Mouse (Mus musculus) heart, adult 8-10 months (tissue): ENCODE measurements around the gene 4930524J08Rik. TPM values are rescaled to one million over a fixed set of nuclear protein-coding genes. Genes with fewer than 3 reads are reported as not detected.

ENCODE experiments used
- DNase-seq: peaks from one replicate; pipeline ENCODE4 v3.0.0; 2022; ENCODE audit warnings: low spot score
- total RNA-seq, 4 experiments: library from RNA; stranded (reverse); gene quantifications; 2 replicates each; pipeline ENCODE4 v1.2.4; 2022

Gene 4930524J08Rik
- total RNA-seq, 4 experiments from 2014 or later: 0.95 to 1.7 (median 1.5) TPM; not detected in 1

DNA sequence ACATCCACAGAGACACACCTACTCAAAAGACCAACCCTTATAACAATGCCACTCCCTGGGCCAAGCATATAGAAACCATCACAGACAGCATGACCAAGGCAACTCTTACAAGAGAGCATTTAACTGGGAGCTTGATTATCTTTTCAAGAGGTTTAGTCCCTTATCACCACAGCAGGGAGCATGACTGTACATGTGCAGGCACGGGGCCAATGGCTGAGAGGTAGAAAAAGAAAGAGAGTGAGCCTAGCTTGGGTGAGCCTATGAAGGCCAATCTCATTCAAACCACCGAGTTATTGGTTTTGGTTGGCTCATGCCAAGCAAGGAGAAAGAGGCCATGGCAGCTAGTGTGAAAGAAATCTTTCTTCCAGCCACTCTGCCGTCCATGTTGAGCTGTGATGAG, 26.6 kb downstream of the 4930524J08Rik start:
- no peak for DNase-seq

DNA sequence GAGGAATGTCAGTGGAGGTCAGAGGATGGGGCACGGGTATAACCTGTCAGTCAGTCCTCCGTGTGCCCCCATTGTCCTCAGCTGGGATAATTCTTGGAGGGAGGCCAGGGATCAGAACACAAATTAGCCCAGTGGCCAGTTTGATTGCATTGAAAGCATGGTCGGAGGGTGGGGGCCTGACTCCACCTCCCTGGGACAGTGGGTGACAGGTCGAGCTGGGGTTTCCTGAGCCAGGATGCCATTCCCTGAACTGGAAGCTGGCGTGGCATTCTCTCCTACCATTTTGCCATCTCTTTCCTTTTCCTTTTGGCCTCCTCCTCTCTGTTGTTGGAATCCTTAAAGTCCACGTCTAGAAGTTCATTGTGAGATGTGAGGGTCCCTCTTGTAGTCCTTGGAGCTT, 27.0 kb downstream of the 4930524J08Rik start:
- DNase-seq: no peak

- DNase-seq: no peak
Measured at GRCm38 (mm10) chr5:100006324-100007039, 27.6 kb downstream of the 4930524J08Rik start.

- DNase-seq: no peak
Measured at GRCm38 (mm10) chr5:100007040-100007375, 28.1 kb downstream of the 4930524J08Rik start.

GRCm38 (mm10) chr5:100008485-100008884, 29.6 kb downstream of the 4930524J08Rik start:
- DNase-seq: no peak

DNA sequence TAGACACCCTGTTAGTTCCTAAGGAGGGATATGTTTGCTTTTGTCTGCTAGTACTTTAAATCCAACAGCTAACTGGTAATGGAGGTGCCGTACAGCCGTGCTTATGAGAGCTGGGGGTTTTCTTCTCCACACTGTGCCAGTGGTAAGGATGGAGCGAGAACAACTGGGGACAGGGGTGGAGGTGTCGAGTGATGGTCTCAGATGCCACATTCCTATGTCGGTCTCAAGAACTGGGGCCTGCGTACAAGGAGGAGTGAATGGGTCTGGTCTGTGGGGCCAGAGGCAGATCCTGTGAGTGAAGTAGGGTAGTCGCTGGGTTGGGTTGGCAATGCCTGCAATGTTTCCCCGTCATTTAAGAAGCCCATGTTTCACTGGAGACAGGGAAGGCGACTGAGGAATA, 33.7 kb downstream of the 4930524J08Rik start:
- DNase-seq: no peak

DNA sequence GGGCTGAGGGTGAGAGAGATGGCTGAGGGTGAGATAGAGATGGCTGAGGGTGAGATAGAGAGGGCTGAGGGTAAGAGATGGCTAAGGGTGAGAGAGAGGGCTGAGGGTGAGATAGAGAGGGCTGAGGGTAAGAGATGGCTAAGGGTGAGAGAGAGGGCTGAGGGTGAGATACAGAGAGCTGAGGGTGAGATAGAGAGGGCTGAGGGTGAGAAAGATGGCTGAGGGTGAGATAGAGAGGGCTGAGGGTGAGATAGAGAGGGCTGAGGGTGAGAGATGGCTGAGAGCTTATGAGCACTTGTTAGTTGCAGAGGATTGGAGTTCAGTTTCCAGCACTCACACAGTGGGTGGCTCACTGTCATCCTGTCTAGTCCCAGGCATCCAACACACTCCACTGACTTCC, 41.2 kb downstream of the 4930524J08Rik start:
- no peak for DNase-seq

- no peak for DNase-seq
Measured at GRCm38 (mm10) chr5:100024403-100024802, 45.5 kb downstream of the 4930524J08Rik start.

GRCm38 (mm10) chr5:100024868-100025267, 46.0 kb downstream of the 4930524J08Rik start:
- DNase-seq: no peak

Other genes starting within 250 kb of the 4930524J08Rik start
- gene Rasgef1b, start 250.0 kb upstream of the 4930524J08Rik start, total RNA-seq: 10 to 100 TPM in 1 of 4 experiments, 1 to 10 TPM in 3; 6.4 to 12.0 (median 9.1) TPM
- not detected for gene Vamp9, start 72.8 kb upstream of the 4930524J08Rik start, total RNA-seq
- 100 to 1,000 TPM in 1 of 4 experiments, 10 to 100 TPM in 3; 63.7 to 105 (median 80.0) TPM for gene Hnrnpd, start 123 bp upstream of the 4930524J08Rik start, total RNA-seq
- 10 to 100 TPM; 43.4 to 74.6 (median 60.0) TPM for gene Hnrnpdl, start 60.6 kb downstream of the 4930524J08Rik start, total RNA-seq
- gene Enoph1, start 60.9 kb downstream of the 4930524J08Rik start, total RNA-seq: 1 to 10 TPM; 5.7 to 8.6 (median 8.3) TPM
- gene Tmem150c, start 180.7 kb downstream of the 4930524J08Rik start, total RNA-seq: 10 to 100 TPM in 2 of 4 experiments, 1 to 10 TPM in 2; 7.6 to 18.7 (median 11.6) TPM